Mouse (Mus musculus) G1E (cell line): ENCODE results near the gene Eomes.

Experiments
- CTCF ChIP-seq: IDR thresholded peaks from 2 replicates; pipeline ENCODE4 v1.5.1; 2012; ENCODE audit warnings: low read depth, low read length, inconsistent platforms, mixed read lengths
- GATA1 ChIP-seq: IDR thresholded peaks from 2 replicates; pipeline ENCODE4 v1.6.1; 2012; ENCODE audit warnings: borderline replicate concordance, low read length, inconsistent platforms, mixed read lengths
- POLR2AphosphoS5 ChIP-seq: IDR thresholded peaks from 2 replicates; pipeline ENCODE4 v1.6.1; 2012; ENCODE audit warnings: low read depth, low read length, inconsistent platforms; ENCODE audit not compliant: insufficient replicate concordance

- TF ChIP-seq CTCF (no peak), GATA1 (no peak), POLR2AphosphoS5 (no peak)
Measured at GRCm38 (mm10) chr9:118455188-118455845, 22.7 kb upstream of the Eomes start.
